Mouse (Mus musculus) layer of hippocampus, adult 18-20 months (tissue): Measurements from ENCODE around the gene Cdh24. TPM values are rescaled to one million over a fixed set of nuclear protein-coding genes. Genes with fewer than 3 reads are reported as not detected.
A peak's percentile ranks its signal among the peaks of the same experiment; 100 is the strongest.
"Not testable (repeated sequence)": the region's sequence is repeated elsewhere in the genome, so short reads cannot be mapped to it uniquely, and the experiment has no call there.

ENCODE experiments used
- DNase-seq, 2 experiments: peaks; one replicate each; pipeline ENCODE4 v3.0.0; 2022; ENCODE audit warnings: low spot score in 2 of 2
- total RNA-seq, 2 experiments: library from RNA; stranded (reverse); gene quantifications; 2 replicates each; pipeline ENCODE4 v1.2.3; 2021

The Cdh24 gene
- total RNA-seq, 2 experiments from 2014 or later = 20.4 to 22.3 TPM

GRCm38 (mm10) chr14:54643011-54643410 is 1.8 kb upstream of the Cdh24 start:
- no peak for DNase-seq

- DNase-seq = no peak
Observed at GRCm38 (mm10) chr14:54642224-54642944, 1.2 kb upstream of the Cdh24 start.

- no peak for DNase-seq
Observed at GRCm38 (mm10) chr14:54640946-54641304, 239 bp downstream of the Cdh24 start, which contains the start of gene Gm17606. Gene Gm17606 (plus strand): TSS chr14:54640952.

- no peak for DNase-seq
Observed at GRCm38 (mm10) chr14:54640121-54640520, 1.0 kb downstream of the Cdh24 start.

GRCm38 (mm10) chr14:54638210-54638609 is 3.0 kb downstream of the Cdh24 start:
- DNase-seq = peak in 1 of 2 experiments; percentile 50

GRCm38 (mm10) chr14:54636954-54637353 is 4.2 kb downstream of the Cdh24 start:
- DNase-seq = peak in 1 of 2 experiments; percentile 60

- DNase-seq = no peak
Observed at GRCm38 (mm10) chr14:54634182-54634581, 7.0 kb downstream of the Cdh24 start.

- no peak for DNase-seq
Observed at GRCm38 (mm10) chr14:54632252-54632651, 8.9 kb downstream of the Cdh24 start.

GRCm38 (mm10) chr14:54631240-54631599 is 9.9 kb downstream of the Cdh24 start:
- no peak for DNase-seq

GRCm38 (mm10) chr14:54630583-54631239 is 10.5 kb downstream of the Cdh24 start:
- no peak for DNase-seq

- DNase-seq = no peak
Observed at GRCm38 (mm10) chr14:54629797-54630196, 11.4 kb downstream of the Cdh24 start.

- no peak for DNase-seq
Observed at GRCm38 (mm10) chr14:54628103-54628502, 13.1 kb downstream of the Cdh24 start.

- DNase-seq = no peak
Observed at GRCm38 (mm10) chr14:54624976-54625375, 16.2 kb downstream of the Cdh24 start.

GRCm38 (mm10) chr14:54623334-54623733 is 17.8 kb downstream of the Cdh24 start:
- no peak for DNase-seq

- no peak for DNase-seq
Observed at GRCm38 (mm10) chr14:54621133-54621532, 20.0 kb downstream of the Cdh24 start, which contains the start of gene Psmb11. Gene Psmb11 (plus strand): TSS chr14:54621433.

- peak; percentile 84 to 93 for DNase-seq
Observed at GRCm38 (mm10) chr14:54617897-54618365, 23.2 kb downstream of the Cdh24 start, which contains the start of gene Psmb5. Gene Psmb5 (minus strand): TSS chr14:54618022.

- DNase-seq = no peak
Observed at GRCm38 (mm10) chr14:54617152-54617896, 23.8 kb downstream of the Cdh24 start.

- no peak for DNase-seq
Observed at GRCm38 (mm10) chr14:54616226-54616825, 24.8 kb downstream of the Cdh24 start.

- DNase-seq = not testable (repeated sequence)
Observed at GRCm38 (mm10) chr14:54614130-54614529, 27.0 kb downstream of the Cdh24 start.

- peak; percentile 75 to 87 for DNase-seq
Observed at GRCm38 (mm10) chr14:54610648-54611047, 30.5 kb downstream of the Cdh24 start.

- DNase-seq = no peak
Observed at GRCm38 (mm10) chr14:54609962-54610361, 31.2 kb downstream of the Cdh24 start.
